Comparison of ENCODE assay signal across 8 mouse cellular contexts in the genomic region with DNA sequence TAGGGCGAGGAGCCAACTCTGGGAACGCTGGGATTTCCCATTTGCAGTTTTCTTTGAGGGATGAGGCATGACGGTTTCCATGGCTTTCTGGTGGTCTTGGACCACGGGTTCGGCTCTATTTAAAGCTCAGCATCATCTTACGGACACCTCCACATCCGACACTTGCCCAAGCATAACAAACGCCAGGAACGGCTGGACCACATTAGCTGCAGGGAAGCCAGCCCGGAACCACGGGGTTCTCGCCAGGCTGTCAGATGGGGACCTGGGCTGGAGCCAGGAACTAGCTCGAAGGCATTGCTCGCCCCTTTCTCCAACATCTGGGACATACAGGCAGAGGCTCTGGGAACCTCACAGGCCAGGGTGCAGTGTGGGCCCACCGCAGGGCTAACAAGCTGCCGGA. TPM values are rescaled to one million over a fixed set of nuclear protein-coding genes. Genes with fewer than 3 reads are reported as not detected.
DNase-seq lines count a peak whose midpoint lies in the region; ATAC-seq and TF ChIP-seq lines count a peak whose summit lies in the region.
"Had no signal": no experiment of that assay in that cellular context is flagged by ENCODE, and none has a peak within 500 bp of the region (broad histone marks: within the 10 kb centered on the region; RNA-seq: fewer than 3 reads in every experiment).

No protein-coding gene starts in this region.

- H3K9ac ChIP-seq in embryonic facial prominence, embryonic 13.5 days = no peak overlapping the region

- 32% methylated on average over 16 of the region's 16 CpGs for WGBS in embryonic facial prominence, embryonic 13.5 days

- peak; percentile 34 to 67 for DNase-seq in kidney, postnatal 36 days
- no peak for DNase-seq in kidney, adult 8-10 months
- DNase-seq in brain, embryonic 14.5 days (ENCODE audit: low read depth) = peak; percentile 65
- DNase-seq in left cerebral cortex, postnatal 36 days (ENCODE audit: low spot score in 2 of 2) = peak; percentile 35 to 40
- DNase-seq in adipocyte (ENCODE audit: low spot score) = no peak

- no peak for TF ChIP-seq CTCF in brain, embryonic 14.5 days (IDR thresholded peaks at IDR 0.05; ENCODE audit: borderline replicate concordance, extremely low read depth, insufficient read depth, insufficient read length)

- H3K27me3 ChIP-seq in embryonic facial prominence, embryonic 13.5 days = no peaks in the 10 kb centered on the region

- H3K4me2 ChIP-seq in embryonic facial prominence, embryonic 13.5 days = peak overlapping the region; percentile 20; the same call in 1 of the 2 replicates

- no peak for TF ChIP-seq POLR2A in brain, embryonic 14.5 days (IDR thresholded peaks at IDR 0.05; ENCODE audit: borderline replicate concordance, extremely low read depth, insufficient read depth, insufficient read length, poor library complexity, severe bottlenecking)

- intact Hi-C loops in left cerebral cortex, postnatal 36 days (cut with DNase I) = loop anchor here (10.0 kb wide), 1 partner anchor 66 kb away; no protein-coding TSS in a partner anchor

- no peaks in the 10 kb centered on the region for H3K36me3 ChIP-seq in embryonic facial prominence, embryonic 13.5 days

- peak overlapping the region; percentile 30 for H3K27ac ChIP-seq in embryonic facial prominence, embryonic 13.5 days

- no peaks in the 10 kb centered on the region for H3K9me3 ChIP-seq in embryonic facial prominence, embryonic 13.5 days

- ATAC-seq in embryonic facial prominence, embryonic 13.5 days (ENCODE audit: insufficient number of reproducible peaks, insufficient read depth, low FRiP score, low TSS enrichment, low read depth) = no peak
- ATAC-seq in erythroblast, adult 5-6 weeks (replicated peaks; ENCODE audit: low FRiP score, poor library complexity, severe bottlenecking) = no peak

- H3K4me3 ChIP-seq in embryonic facial prominence, embryonic 13.5 days = no peak overlapping the region

- H3K4me1 ChIP-seq in embryonic facial prominence, embryonic 13.5 days = peaks cover 10% of the 10 kb centered on the region

RNA-seq across cellular contexts. Expression of gene Letmd1, which starts 17.6 kb away (rescaled TPM):
- 83.8 and 88.4 TPM in 2 replicates for polyA plus RNA-seq in brain, embryonic 14.5 days (2012; rRNA removed)
- polyA plus RNA-seq in embryonic facial prominence, embryonic 13.5 days (2015; fragmentation: Nextera tagmentation; extraction: Ambion mirVana) = 31.4 and 33.0 TPM in 2 replicates
- 10 to 100 TPM; 60.7 to 60.8 TPM for total RNA-seq in left cerebral cortex, postnatal 36 days (2021)
- total RNA-seq in erythroblast, adult 5-6 weeks (2015; ENCODE audit: low replicate concordance) = 4.4 and 4.8 TPM in 2 replicates
- 2.5 and 3.7 TPM in 2 replicates for total RNA-seq in erythroblast, adult 5-6 weeks (2017; ENCODE audit: low replicate concordance)

RNA-seq across cellular contexts. Expression of gene Slc11a2, which starts 26.4 kb away (rescaled TPM):
- 37.6 and 45.6 TPM in 2 replicates for polyA plus RNA-seq in brain, embryonic 14.5 days (2012; rRNA removed)
- 21.8 and 22.0 TPM in 2 replicates for polyA plus RNA-seq in embryonic facial prominence, embryonic 13.5 days (2015; fragmentation: Nextera tagmentation; extraction: Ambion mirVana)
- 10 to 100 TPM; 57.9 to 60.6 TPM for total RNA-seq in left cerebral cortex, postnatal 36 days (2021)
- 14.6 and 18.3 TPM in 2 replicates for total RNA-seq in erythroblast, adult 5-6 weeks (2015; ENCODE audit: low replicate concordance)
- total RNA-seq in erythroblast, adult 5-6 weeks (2017; ENCODE audit: low replicate concordance) = 20.1 and 23.8 TPM in 2 replicates

RNA-seq across cellular contexts. Expression of gene Gm5475, which starts 29.3 kb away (rescaled TPM):
- 0.03 TPM in 1 of 2 replicates, not detected in the other for polyA plus RNA-seq in brain, embryonic 14.5 days (2012; rRNA removed)
- 0.10 TPM in 1 of 2 replicates, not detected in the other for polyA plus RNA-seq in embryonic facial prominence, embryonic 13.5 days (2015; fragmentation: Nextera tagmentation; extraction: Ambion mirVana)
- total RNA-seq in left cerebral cortex, postnatal 36 days (2021) = not detected
- total RNA-seq in erythroblast, adult 5-6 weeks (2015; ENCODE audit: low replicate concordance) = not detected in 2 replicates
- not detected in 2 replicates for total RNA-seq in erythroblast, adult 5-6 weeks (2017; ENCODE audit: low replicate concordance)
- total RNA-seq: left cerebral cortex, postnatal 25 days had no signal

RNA-seq across cellular contexts. Expression of gene Csrnp2, which starts 44.0 kb away (rescaled TPM):
- 40.2 and 40.9 TPM in 2 replicates for polyA plus RNA-seq in brain, embryonic 14.5 days (2012; rRNA removed)
- 24.3 and 24.8 TPM in 2 replicates for polyA plus RNA-seq in embryonic facial prominence, embryonic 13.5 days (2015; fragmentation: Nextera tagmentation; extraction: Ambion mirVana)
- total RNA-seq in left cerebral cortex, postnatal 36 days (2021) = 10 to 100 TPM; 33.8 to 38.0 TPM
- 0.21 TPM in 1 of 2 replicates, not detected in the other for total RNA-seq in erythroblast, adult 5-6 weeks (2015; ENCODE audit: low replicate concordance)
- total RNA-seq in erythroblast, adult 5-6 weeks (2017; ENCODE audit: low replicate concordance) = 0.51 and 0.98 TPM in 2 replicates

Comparison
In these comparisons a context has a peak if more than half of its experiments do, and no peak if none do; other contexts are left out.
1. DNase-seq: peak in kidney, postnatal 36 days (2 of 2), brain, embryonic 14.5 days (single experiment) and left cerebral cortex, postnatal 36 days (2 of 2); none in kidney, adult 8-10 months (0 of 2) and adipocyte (single experiment).
2. RNA of gene Letmd1, which starts 17.6 kb away (total RNA-seq): 60.7 to 60.8 TPM in left cerebral cortex, postnatal 36 days; 2.5 to 4.8 TPM in erythroblast, adult 5-6 weeks; every median in the first group is over 10 times any median in the second.